Mouse (Mus musculus) neural tube, embryonic 15.5 days (tissue): ENCODE measurements at regions not wholly inside any gene's neighbourhood (a gene's known extent, or its start where the extent isn't known, plus 50 kb on each side); places are given as distances from the start of the nearest gene placed in this dataset.
A peak's percentile ranks its signal among the peaks of the same experiment; 100 is the strongest.

Experiments used
- ATAC-seq: fragments of 200-750 bp; cut with Nextera tagmentation; 2 replicates; pipeline ENCODE4 v1.8.0; 2017; ENCODE audit warnings: mild to moderate bottlenecking, moderate TSS enrichment, moderate library complexity; ENCODE audit not compliant: low FRiP score
- H3K27ac ChIP-seq: fragments of 300-500 bp; sonication (generic); replicated peaks from 2 replicates; pipeline ENCODE4 v1.5.1; 2015; ENCODE audit warnings: mild to moderate bottlenecking, inconsistent platforms
- H3K27me3 ChIP-seq: fragments of 300-500 bp; sonication (generic); replicated peaks from 2 replicates; pipeline ENCODE4 v1.6.1; 2015; ENCODE audit warnings: inconsistent platforms
- H3K36me3 ChIP-seq: fragments of 300-500 bp; sonication (generic); 2 replicates; pipeline ENCODE4 v1.6.1; 2015; ENCODE audit warnings: inconsistent platforms
- H3K4me1 ChIP-seq: fragments of 300-500 bp; sonication (generic); 2 replicates; pipeline ENCODE4 v1.6.1; 2015; ENCODE audit warnings: inconsistent platforms
- H3K4me2 ChIP-seq: fragments of 300-500 bp; sonication (generic); 2 replicates; pipeline ENCODE4 v1.6.1; 2015; ENCODE audit warnings: inconsistent platforms, mild to moderate bottlenecking, moderate library complexity
- H3K4me3 ChIP-seq: fragments of 300-500 bp; sonication (generic); replicated peaks from 2 replicates; pipeline ENCODE4 v1.5.1; 2015; ENCODE audit warnings: mild to moderate bottlenecking, inconsistent platforms
- H3K9ac ChIP-seq: fragments of 300-500 bp; sonication (generic); replicated peaks from 2 replicates; pipeline ENCODE4 v1.6.1; 2015; ENCODE audit warnings: mild to moderate bottlenecking, inconsistent platforms
- H3K9me3 ChIP-seq: fragments of 300-500 bp; sonication (generic); replicated peaks from 2 replicates; pipeline ENCODE4 v1.6.1; 2016; ENCODE audit warnings: inconsistent platforms
- whole genome bisulfite sequencing: fragments of 180-500 bp; shearing (Covaris S2); methylation state at CpG from one replicate; pipeline ENCODE4 v1.1.7; 2015; ENCODE audit warnings: mixed read lengths; 5-methylcytosine and 5-hydroxymethylcytosine counted together

- Histone ChIP-seq H3K9ac (no peak overlapping the region), H3K9me3 (no peaks in the 10 kb centered on the region), H3K27ac (no peak overlapping the region), H3K27me3 (no peaks in the 10 kb centered on the region), H3K4me2 (no peak overlapping the region), H3K36me3 (no peaks in the 10 kb centered on the region), H3K4me3 (no peak overlapping the region), H3K4me1 (0 out of 2 replicates have a peak, but pooled peaks cover 5% of the 10 kb centered on the region)
- WGBS, result 61% methylated on average over 11 of the region's 11 CpGs
- no peak for ATAC-seq
These were observed 1364.1 kb upstream of the A1bg start for GRCm38 (mm10) chr15:62286666-62287655.

DNA sequence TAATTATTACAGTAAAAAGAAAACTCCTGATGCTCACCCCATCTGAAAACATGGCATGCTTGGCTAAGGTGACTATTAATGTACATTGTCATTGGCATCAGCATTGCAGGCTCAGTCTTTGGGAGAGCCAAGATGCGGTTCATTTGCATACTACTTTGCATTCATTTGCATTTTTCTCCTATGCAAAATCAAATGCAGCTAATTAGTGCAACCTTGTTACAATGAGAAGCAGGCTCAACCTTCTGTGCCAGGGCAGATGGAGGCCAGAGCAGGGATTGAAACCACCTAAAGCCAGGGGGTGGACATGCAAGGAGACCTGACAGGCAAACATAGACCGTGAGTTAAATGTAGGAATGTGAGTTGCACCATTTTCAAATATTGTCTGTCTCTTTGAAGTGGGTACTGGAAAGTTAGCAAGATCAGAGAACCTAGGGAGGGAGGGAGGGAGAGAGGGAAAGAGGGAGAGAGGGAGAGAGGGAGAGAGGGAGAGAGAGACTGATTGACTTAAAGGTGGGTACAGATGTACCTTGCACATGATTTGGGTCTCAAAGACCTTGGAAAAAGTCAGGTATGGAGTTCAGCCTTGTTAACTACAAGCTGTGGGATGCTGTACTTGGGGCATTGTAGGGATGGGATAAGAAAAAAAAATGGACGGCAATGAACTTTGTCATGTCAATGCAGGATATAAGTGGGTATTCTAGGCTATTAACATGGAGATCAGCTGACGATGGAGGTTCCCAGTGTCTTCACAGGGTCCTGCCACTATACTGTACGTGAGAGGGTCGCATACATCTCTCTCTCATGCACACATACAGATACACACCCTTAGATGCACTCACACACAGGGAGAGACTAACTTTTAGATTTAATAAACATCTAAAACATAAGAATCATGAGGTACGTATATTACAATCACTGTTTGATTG is 1362.1 kb upstream of the A1bg start:
- no peaks in the 10 kb centered on the region for H3K36me3 ChIP-seq
- H3K27me3 ChIP-seq, result no peaks in the 10 kb centered on the region
- WGBS, result 77% methylated on average over 7 of the region's 7 CpGs
- 0 out of 2 replicates have a peak, but pooled peaks cover 5% of the 10 kb centered on the region for H3K4me1 ChIP-seq
- H3K9me3 ChIP-seq, result no peaks in the 10 kb centered on the region
- no peak overlapping the region for H3K4me2 ChIP-seq
- no peak; the same call in 1 of the 2 replicates for ATAC-seq
- no peak overlapping the region for H3K9ac ChIP-seq
- H3K27ac ChIP-seq, result no peak overlapping the region
- no peak overlapping the region for H3K4me3 ChIP-seq

DNA sequence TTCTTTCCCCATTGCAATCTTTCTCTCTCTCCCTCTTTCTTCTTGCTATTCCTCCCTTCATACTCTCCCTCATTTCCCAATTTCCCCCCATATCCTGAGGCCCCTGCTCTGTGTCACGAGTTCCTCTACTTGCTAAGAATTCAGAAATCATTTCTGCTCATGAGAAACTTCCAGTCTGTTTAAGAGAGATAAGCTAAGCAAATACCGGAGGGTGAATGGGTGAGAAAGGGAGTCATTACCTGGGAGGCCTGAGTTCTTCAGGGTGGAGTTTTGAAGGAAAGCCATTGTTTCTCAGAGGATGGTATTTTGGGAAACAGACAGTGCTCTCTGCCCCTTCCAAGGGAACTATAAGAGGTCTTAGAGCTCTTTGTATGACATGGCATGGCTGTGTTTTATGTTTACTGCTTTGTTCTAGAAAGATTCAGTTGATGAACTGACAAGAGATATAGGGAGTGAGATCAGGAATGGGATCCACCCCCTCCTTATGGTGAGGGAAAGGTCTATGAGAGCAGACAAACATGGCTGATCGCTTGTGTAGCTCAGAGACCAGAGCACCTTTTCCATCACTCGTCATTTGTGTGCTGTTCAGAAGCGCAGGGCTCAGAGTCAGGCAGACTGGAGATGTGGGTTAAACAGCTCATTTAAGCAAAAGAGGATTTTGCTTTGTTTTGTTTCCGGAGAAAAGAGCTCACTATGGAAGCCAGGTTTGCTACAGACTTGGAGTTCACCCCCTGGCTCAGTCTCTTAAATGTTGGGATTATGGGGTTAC is 1361.0 kb upstream of the A1bg start:
- Histone ChIP-seq H3K27me3 (no peaks in the 10 kb centered on the region), H3K9ac (no peak overlapping the region), H3K4me3 (no peak overlapping the region), H3K9me3 (no peaks in the 10 kb centered on the region), H3K27ac (0 out of 2 replicates have a peak overlapping the region, but pooled peaks have one; percentile 11), H3K4me1 (0 out of 2 replicates have a peak, but pooled peaks cover 5% of the 10 kb centered on the region), H3K36me3 (no peaks in the 10 kb centered on the region), H3K4me2 (no peak overlapping the region)
- 68% methylated on average over 6 of the region's 6 CpGs for WGBS
- no peak for ATAC-seq

- Histone ChIP-seq H3K27ac (no peak overlapping the region), H3K9ac (no peak overlapping the region), H3K4me1 (0 out of 2 replicates have a peak, but pooled peaks cover 5% of the 10 kb centered on the region), H3K4me3 (no peak overlapping the region), H3K4me2 (no peak overlapping the region), H3K36me3 (no peaks in the 10 kb centered on the region), H3K9me3 (no peaks in the 10 kb centered on the region), H3K27me3 (no peaks in the 10 kb centered on the region)
- 81% methylated on average over 9 of the region's 9 CpGs for WGBS
- ATAC-seq, result no peak
These were observed 1359.8 kb upstream of the A1bg start for GRCm38 (mm10) chr15:62282646-62283045.

GRCm38 (mm10) chr15:62282116-62282515 is 1359.3 kb upstream of the A1bg start:
- Histone ChIP-seq H3K27ac (no peak overlapping the region), H3K4me2 (no peak overlapping the region), H3K9me3 (no peaks in the 10 kb centered on the region), H3K27me3 (no peaks in the 10 kb centered on the region), H3K4me3 (no peak overlapping the region), H3K9ac (no peak overlapping the region), H3K4me1 (0 out of 2 replicates have a peak, but pooled peaks cover 5% of the 10 kb centered on the region), H3K36me3 (no peaks in the 10 kb centered on the region)
- whole genome bisulfite sequencing, result 78% methylated on average over 1 of the region's 1 CpGs
- ATAC-seq, result no peak

DNA sequence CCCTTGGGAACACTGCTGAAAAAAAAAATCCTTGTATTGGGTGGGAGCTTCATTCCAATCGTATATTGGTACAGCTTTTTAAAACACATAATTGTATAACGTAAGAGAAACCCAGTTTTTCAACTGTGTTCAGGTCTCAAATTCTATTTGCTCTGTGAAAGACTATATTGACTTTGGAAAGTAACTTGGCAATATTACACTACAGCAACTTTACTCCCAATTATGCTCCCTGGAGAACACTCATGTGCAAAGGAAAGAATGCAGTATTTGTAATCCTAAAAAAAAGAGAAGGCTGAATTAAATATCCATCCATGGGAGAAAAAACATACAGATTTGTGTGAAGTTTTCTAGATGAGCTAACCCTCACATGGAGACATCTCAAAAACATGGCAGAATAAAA is 1356.7 kb upstream of the A1bg start:
- H3K9ac ChIP-seq, result no peak overlapping the region

GRCm38 (mm10) chr15:62274818-62275217 is 1352.0 kb upstream of the A1bg start:
- ATAC-seq, result no peak
- Histone ChIP-seq H3K36me3 (no peaks in the 10 kb centered on the region), H3K27me3 (no peaks in the 10 kb centered on the region), H3K9ac (no peak overlapping the region), H3K4me2 (no peak overlapping the region), H3K4me1 (no peaks in the 10 kb centered on the region), H3K27ac (no peak overlapping the region), H3K4me3 (no peak overlapping the region), H3K9me3 (no peaks in the 10 kb centered on the region)
- 93% methylated on average over 1 of the region's 1 CpGs for WGBS

More for the DNA sequence above, 1356.7 kb upstream of the A1bg start:
- no peak for ATAC-seq
- Histone ChIP-seq H3K4me1 (0 out of 2 replicates have a peak, but pooled peaks cover 3% of the 10 kb centered on the region), H3K36me3 (no peaks in the 10 kb centered on the region), H3K4me3 (no peak overlapping the region), H3K27me3 (no peaks in the 10 kb centered on the region), H3K4me2 (no peak overlapping the region), H3K9me3 (no peaks in the 10 kb centered on the region), H3K27ac (no peak overlapping the region)
- WGBS, result 90% methylated on average over 2 of the region's 2 CpGs

GRCm38 (mm10) chr15:62273855-62274488 is 1351.2 kb upstream of the A1bg start:
- no peak overlapping the region for H3K4me2 ChIP-seq
- 93% methylated on average over 1 of the region's 1 CpGs for WGBS
- no peak for ATAC-seq
- H3K4me1 ChIP-seq, result no peaks in the 10 kb centered on the region
- no peaks in the 10 kb centered on the region for H3K36me3 ChIP-seq
- no peak overlapping the region for H3K4me3 ChIP-seq
- H3K27me3 ChIP-seq, result no peaks in the 10 kb centered on the region
- H3K27ac ChIP-seq, result no peak overlapping the region
- no peak overlapping the region for H3K9ac ChIP-seq
- no peaks in the 10 kb centered on the region for H3K9me3 ChIP-seq

DNA sequence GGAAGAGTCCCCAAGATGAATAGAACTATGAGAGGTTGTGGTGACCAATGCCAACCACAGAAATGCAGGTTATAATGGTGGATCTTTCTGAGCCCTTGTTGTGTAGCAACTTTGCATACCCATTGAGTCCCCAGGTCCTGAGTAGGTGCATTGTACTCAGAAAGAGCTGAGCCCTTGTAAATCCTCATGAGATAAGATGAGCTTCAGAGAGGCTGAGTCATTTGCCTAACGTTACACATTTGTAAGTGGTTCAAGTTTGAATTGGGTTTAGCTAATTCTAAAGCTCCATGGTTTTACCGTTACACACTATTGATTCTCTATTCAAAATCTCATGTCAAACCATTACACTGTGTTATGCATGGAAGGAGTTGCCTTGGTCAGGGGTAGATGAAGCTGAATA is 1349.9 kb upstream of the A1bg start:
- no peak overlapping the region for H3K4me2 ChIP-seq
- no peaks in the 10 kb centered on the region for H3K36me3 ChIP-seq
- H3K9ac ChIP-seq, result no peak overlapping the region
- ATAC-seq, result no peak
- 92% methylated on average over 2 of the region's 2 CpGs for WGBS
- no peak overlapping the region for H3K4me3 ChIP-seq
- no peaks in the 10 kb centered on the region for H3K4me1 ChIP-seq
- no peak overlapping the region for H3K27ac ChIP-seq
- no peaks in the 10 kb centered on the region for H3K9me3 ChIP-seq
- no peaks in the 10 kb centered on the region for H3K27me3 ChIP-seq

DNA sequence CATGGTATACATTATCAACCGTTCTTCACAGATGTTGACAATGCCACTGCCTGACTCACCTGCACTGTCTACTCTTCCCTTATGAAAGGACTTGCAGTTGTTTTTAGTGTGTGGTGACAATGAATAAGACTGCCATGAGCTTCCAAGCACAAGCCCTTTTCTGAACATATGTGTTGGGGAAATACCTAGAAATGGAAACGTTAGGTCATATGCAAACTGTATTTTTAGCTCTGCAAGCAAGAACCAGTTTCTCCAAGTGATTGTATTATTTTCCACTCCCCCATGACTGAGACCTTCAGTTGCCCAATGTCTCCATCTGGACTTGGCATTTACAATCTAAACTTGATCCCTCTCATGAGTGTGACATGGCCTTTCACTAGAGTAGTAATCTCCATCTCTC is 1348.6 kb upstream of the A1bg start:
- 99% methylated on average over 2 of the region's 2 CpGs for WGBS

More for the DNA sequence above, 1348.6 kb upstream of the A1bg start:
- H3K9me3 ChIP-seq, result no peaks in the 10 kb centered on the region
- H3K9ac ChIP-seq, result no peak overlapping the region
- H3K36me3 ChIP-seq, result no peaks in the 10 kb centered on the region
- no peak overlapping the region for H3K4me2 ChIP-seq
- no peak for ATAC-seq
- no peak overlapping the region for H3K4me3 ChIP-seq
- H3K27me3 ChIP-seq, result no peaks in the 10 kb centered on the region
- no peak overlapping the region for H3K27ac ChIP-seq
- H3K4me1 ChIP-seq, result no peaks in the 10 kb centered on the region
